Mouse (Mus musculus): ENCODE data around the gene Smox.

Gene Smox

DNA sequence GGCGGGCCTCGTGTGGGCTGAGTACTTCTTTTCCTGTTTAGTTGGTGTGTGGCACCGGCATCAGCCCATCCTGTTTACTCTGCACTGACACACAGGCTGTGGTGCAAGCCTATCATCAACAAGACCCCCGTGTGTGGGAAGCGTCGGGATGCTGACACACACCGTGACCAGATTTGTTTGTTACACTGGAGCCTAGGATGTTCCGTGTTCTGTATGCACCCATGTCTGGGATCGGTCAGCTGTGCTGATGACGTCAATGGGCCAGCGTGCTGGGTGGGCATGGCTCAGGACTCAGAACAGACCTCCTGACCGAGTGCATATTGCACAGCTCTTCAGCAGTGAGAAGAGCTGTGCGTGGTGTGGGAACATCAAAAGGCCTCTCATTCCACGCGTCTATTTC lies 6.2 kb upstream of the Smox start:
- DNase-seq = peak; percentile 81

- peak; percentile 58 for DNase-seq
These were observed 5.2 kb upstream of the Smox start for GRCm38 (mm10) chr2:131486046-131486445.

DNA sequence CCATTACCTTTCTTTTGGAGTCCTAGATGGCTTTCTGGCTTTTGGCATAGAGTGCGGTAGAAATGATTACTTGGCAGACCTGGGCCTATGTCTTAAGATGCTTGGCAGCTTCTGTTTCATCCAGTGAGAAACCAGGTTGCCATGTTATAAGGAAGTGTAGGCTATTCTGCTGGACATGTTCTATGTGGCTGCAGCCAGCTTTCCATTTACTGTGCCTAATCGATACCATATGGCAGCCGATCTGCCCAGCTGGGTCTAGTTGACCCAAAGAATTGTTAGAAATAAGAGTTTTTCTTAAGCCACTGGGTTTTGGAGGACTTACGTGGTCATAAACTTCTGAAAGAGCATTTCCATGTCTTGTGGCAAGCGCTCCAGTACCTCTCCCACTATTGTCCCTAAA lies 4.0 kb upstream of the Smox start:
- no peak for DNase-seq

- peak; percentile 54 for DNase-seq
These were observed 3.0 kb upstream of the Smox start for GRCm38 (mm10) chr2:131488261-131488660.

GRCm38 (mm10) chr2:131488870-131489269 lies 2.4 kb upstream of the Smox start:
- peak; percentile 74 for DNase-seq

- peak; percentile 74 for DNase-seq
These were observed 1.7 kb upstream of the Smox start for GRCm38 (mm10) chr2:131489591-131489990.

DNA sequence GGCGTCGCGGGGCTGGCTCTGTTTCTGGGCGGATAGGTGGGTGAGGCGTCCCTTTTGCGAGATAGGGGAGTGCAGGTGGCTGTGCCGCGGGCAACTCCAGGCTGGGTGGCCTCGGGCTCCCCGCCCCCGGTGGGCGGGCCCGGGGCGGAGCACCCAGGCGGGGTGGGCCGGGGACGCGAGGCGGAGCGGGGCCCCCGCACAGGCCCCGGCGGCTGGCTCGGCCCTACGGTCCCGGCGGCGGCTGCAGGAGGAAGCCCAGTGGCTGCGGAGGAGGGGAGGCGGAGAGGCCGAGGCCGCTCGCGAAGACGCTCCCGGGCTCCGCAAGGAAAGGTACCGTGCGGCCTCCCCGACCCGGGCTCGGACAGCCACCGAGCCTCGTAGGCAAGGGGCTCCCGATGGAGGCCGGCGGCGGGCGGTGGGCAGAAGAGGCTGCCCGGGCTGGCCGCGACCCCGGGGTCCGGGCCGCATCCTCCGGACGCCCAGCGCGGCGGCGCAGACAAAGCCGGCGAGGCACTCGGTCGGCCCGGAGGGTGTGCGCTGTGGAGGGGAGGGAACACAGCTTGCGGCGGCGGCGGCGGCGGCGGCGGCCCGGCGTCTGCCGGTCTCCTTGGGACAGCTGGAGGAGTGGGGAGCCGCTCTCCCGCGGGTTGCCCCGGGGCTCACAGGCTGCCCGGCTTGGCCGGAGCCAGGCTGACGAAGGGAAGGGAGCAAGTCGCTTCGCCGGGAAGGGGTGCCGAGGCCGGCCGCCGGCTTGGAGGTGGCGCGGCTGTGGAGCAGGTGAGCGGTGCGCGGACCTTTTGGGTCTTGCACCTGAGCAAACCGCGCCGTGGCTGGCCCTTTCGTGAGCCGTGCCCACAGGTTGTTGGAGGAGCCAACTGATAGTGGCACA lies 655 bp downstream of the Smox start:
- peak; percentile 99 for DNase-seq

DNA sequence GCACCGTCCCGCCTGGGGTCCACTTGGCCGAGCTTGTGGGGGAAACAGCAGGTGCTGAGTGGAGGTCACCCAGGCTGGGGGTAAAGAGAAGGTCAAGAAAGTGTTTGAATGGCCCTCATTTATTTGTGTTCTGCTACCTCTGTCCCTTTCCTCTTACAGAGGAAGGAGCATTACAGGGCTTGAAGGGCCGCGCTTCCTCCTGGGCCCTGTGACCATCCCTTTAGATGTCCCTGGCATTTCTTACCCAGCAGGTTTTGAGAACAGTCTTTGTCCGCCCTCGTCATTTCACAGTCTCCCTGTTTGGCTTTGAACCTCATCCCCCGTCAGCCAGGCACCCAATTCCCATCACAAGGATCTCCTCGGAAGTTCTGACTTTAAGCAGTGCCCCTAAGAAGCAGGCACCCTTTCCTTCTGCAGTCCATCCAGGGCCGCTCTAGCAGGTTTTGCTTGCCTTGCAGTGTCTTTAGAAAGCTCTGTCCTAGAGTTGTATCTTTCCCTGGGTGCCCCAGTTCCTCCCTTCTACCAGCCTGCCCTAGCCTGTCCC lies 1.4 kb downstream of the Smox start:
- DNase-seq = peak; percentile 91

- peak; percentile 82 for DNase-seq
These were observed 2.1 kb downstream of the Smox start for GRCm38 (mm10) chr2:131493446-131493845.

DNA sequence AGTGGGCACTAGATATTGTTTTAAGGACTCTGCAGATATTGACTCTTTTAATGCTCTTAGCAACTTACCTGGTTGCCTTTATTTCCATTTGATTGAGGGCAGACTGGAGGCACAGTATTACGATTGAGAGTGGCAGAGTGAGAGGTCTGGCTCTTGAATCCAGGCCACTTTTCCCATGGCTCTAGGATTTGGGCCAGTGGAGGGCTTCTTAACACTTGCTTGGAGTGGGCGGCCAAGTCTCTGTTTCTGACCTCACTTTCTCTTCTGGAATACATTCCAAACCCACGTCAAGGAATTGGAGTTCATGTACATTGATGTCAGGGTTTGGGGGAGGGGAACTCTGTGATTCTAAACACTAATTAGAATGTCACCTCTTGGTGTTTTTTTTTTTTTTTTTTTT lies 4.0 kb downstream of the Smox start:
- DNase-seq = peak; percentile 89

GRCm38 (mm10) chr2:131496125-131496820 lies 5.0 kb downstream of the Smox start:
- peak; percentile 94 for DNase-seq

DNA sequence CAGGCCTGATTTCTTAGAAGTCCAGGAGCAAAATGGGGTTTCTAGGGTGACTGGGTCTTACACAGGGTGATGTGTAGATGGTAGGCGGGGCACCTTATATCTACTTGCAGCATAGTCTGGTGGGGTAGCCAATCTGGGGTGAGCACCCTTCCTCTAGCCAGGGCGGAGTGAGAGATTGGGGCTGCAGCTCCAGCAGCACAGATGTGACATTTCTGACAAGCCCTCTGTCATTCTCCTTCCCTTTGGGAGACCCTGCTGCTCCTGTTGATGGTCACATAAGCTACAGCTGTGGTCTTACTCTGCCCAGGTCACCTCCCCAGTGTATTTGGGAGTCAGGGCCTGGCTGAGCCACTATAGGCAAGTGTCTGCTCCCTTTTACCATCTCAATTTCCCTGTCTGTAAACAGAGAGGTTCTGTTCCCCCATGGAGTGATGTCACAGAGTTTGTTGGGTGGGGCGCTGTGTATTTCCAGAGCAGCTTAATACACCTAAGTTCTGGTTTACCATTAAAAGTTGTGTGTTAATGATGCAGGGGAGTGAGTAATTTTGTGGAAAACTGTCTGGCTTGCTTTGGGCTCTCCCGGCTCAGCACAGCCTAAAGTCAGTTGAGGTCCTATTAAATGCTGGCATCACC lies 6.0 kb downstream of the Smox start:
- DNase-seq = peak; percentile 91

DNA sequence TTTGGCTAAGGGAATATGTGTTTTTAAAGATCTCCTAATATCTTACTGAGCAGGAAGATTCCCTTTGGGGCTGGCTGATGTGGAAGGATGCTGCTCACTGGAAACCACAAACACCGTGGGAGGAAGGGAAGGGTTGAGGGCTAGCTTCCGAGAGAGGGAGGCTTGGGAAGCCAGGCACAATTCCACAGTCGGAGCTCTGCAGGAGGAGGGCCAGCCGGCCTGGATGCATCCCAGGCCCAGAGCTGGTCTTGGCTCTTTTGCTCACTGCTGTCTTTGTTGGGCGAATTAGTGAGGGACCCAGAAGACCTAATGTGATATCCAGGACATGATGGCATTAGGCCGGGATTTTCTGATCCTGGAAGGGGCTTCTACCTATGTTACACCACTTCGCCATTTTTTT lies 6.9 kb downstream of the Smox start:
- peak; percentile 96 for DNase-seq

- peak; percentile 97 for DNase-seq
These were observed 8.1 kb downstream of the Smox start for GRCm38 (mm10) chr2:131499290-131499845.

- DNase-seq = no peak
These were observed 10.6 kb downstream of the Smox start for GRCm38 (mm10) chr2:131501886-131502285.

- peak; percentile 95 for DNase-seq
These were observed 11.3 kb downstream of the Smox start for GRCm38 (mm10) chr2:131502561-131502960.

GRCm38 (mm10) chr2:131505431-131505830 lies 14.1 kb downstream of the Smox start:
- no peak for DNase-seq

DNA sequence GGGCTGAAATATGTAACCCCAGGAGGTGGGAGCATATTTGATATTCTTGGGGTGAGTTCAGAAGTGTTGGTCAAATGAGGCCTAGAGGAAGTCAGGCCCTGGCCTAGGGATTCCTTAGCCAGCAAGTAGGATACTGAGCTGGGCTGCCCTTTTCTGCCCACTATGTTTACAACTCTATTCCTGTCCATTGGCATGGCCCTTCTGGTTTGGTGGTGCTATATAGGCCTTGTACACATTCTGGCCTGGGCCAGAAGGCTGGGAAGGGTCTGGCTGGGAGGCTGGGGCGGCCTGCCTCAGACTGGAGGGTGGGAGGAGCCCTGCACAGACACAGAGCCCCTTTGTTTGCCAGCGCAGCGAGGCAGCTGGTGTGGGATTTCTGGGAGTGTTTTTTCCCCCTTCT lies 15.1 kb downstream of the Smox start:
- no peak for DNase-seq

GRCm38 (mm10) chr2:131508501-131508900 lies 17.2 kb downstream of the Smox start:
- DNase-seq = no peak

DNA sequence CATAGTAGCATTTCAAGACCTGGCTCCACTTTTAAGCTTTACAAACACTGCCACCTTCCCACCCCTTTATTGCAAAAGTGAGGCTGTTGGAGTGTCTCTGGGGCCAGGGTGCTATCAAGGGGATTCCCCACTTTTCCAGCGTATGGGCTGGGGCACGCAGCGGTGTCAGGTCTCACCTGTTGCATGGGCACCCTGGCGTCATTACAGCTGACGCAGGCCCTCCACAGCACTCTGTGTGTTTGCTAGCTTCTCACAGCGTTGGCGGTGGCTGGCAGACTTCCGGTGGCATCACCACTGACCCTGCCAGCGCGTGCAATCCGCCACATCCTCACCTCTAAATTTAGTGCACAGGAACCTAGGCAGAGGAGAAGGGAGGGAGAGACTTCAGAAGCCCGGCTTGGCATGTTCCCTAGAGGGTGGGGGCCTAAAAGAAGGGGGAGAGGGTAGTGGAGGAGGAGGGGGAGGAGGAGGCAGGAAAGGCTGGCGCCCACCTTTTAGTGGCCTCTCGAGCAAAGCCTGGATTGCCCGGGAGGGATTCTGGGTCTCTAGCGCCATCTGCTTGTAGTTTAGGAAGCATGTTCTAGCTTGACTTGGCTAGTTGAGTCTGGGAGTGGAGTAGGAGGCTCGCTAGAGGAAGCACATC lies 18.5 kb downstream of the Smox start:
- peak; percentile 96 for DNase-seq

GRCm38 (mm10) chr2:131510531-131510930 lies 19.2 kb downstream of the Smox start:
- no peak for DNase-seq

DNA sequence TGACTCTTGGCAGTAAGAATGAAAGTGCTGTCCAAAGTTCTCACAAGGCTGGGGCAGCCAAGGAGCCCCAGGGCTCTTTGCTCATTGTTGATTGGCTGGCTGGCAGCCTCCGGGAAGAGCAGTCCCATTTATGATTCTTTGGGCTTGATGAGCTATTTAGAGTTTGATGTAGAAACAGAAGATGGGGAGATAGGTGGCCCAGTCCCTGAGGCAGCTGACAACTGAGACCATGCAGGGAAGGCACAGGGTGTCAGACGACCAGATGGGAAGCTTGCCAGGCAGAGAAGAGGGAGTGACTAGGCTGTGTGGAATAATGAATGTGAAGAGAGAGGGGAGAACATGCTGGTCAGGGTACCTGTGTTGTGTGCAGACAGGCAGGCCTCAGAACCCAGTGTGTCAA lies 22.2 kb downstream of the Smox start:
- DNase-seq = peak; percentile 93
